Mouse (Mus musculus): ENCODE data around the gene Slc25a36.

GRCm38 (mm10) chr9:97154956-97155355 is 44.0 kb upstream of the Slc25a36 start:
- TF ChIP-seq CTCF (conservative IDR thresholded peaks at IDR 0.05; ENCODE audit: low read length) (no peak), NANOG (IDR thresholded peaks at IDR 0.05; ENCODE audit: borderline replicate concordance, low read length) (no peak), POU5F1 (IDR thresholded peaks at IDR 0.05; ENCODE audit: borderline replicate concordance, low read length) (no peak)

Data from E14TG2a.4 (cell line).